Mouse (Mus musculus) embryonic facial prominence, embryonic 11.5 days (tissue): ENCODE results near the gene Kdm1b. TPM values are rescaled to one million over a fixed set of nuclear protein-coding genes. Genes with fewer than 3 reads are reported as not detected.

Source experiments
- ATAC-seq: fragments of 200-750 bp; cut with Nextera tagmentation; replicated peaks from 2 replicates; pipeline ENCODE4 v1.8.0; 2017; ENCODE audit warnings: low read depth; ENCODE audit not compliant: insufficient number of reproducible peaks, low FRiP score, low TSS enrichment
- DNase-seq: peaks from one replicate; pipeline ENCODE4 v3.0.0-alpha.2; 2015; ENCODE audit warnings: low spot score
- H3K27ac ChIP-seq: fragments of 300-500 bp; sonication (generic); replicated peaks from 2 replicates; pipeline ENCODE4 v1.5.1; 2014; ENCODE audit warnings: mild to moderate bottlenecking, low read depth, low read length, control low read depth
- H3K27me3 ChIP-seq: fragments of 300-500 bp; sonication (generic); 2 replicates; pipeline ENCODE4 v1.6.1; 2014; ENCODE audit warnings: mild to moderate bottlenecking, low read length, moderate library complexity, mixed read lengths; ENCODE audit not compliant: control insufficient read depth, insufficient read depth
- H3K36me3 ChIP-seq: fragments of 300-500 bp; sonication (generic); replicated peaks from 2 replicates; pipeline ENCODE4 v1.6.1; 2014; ENCODE audit warnings: low read depth, mild to moderate bottlenecking, low read length, moderate library complexity, mixed read lengths; ENCODE audit not compliant: control insufficient read depth, insufficient read depth
- H3K4me1 ChIP-seq: fragments of 300-500 bp; sonication (generic); 2 replicates; pipeline ENCODE4 v1.6.1; 2014; ENCODE audit warnings: low read length, mixed read lengths; ENCODE audit not compliant: control insufficient read depth, insufficient read depth
- H3K4me2 ChIP-seq: fragments of 300-500 bp; sonication (generic); 2 replicates; pipeline ENCODE4 v1.6.1; 2014; ENCODE audit warnings: low read depth, mild to moderate bottlenecking, control low read depth, low read length, moderate library complexity
- H3K4me3 ChIP-seq: fragments of 300-500 bp; sonication (generic); 2 replicates; pipeline ENCODE4 v1.5.1; 2014; ENCODE audit warnings: low read depth, low read length, control low read depth
- H3K9ac ChIP-seq: fragments of 300-500 bp; sonication (generic); replicated peaks from 2 replicates; pipeline ENCODE4 v1.6.1; 2014; ENCODE audit warnings: mild to moderate bottlenecking, control low read depth, low read length
- H3K9me3 ChIP-seq: fragments of 300-500 bp; sonication (generic); replicated peaks from 2 replicates; pipeline ENCODE4 v1.6.1; 2016; ENCODE audit warnings: mild to moderate bottlenecking, low read length, inconsistent platforms, mixed read lengths; ENCODE audit not compliant: control insufficient read depth
- WGBS: fragments of 180-500 bp; shearing (Covaris S2); extraction: QIAGEN DNeasy Blood & Tissue Kit; methylation state at CpG from one replicate; pipeline ENCODE4 v1.1.7; 2014; 5-methylcytosine and 5-hydroxymethylcytosine counted together
- polyA plus RNA-seq: library from polyadenylated mRNA; unstranded; fragments of >200 nt; fragmentation: Nextera tagmentation; extraction: Ambion mirVana; gene quantifications from 2 replicates; pipeline ENCODE4 v1.2.1, GENCODE M21; 2014

The Kdm1b gene
- polyA plus RNA-seq, 1 experiment from 2014 or later: 13.5 TPM

DNA sequence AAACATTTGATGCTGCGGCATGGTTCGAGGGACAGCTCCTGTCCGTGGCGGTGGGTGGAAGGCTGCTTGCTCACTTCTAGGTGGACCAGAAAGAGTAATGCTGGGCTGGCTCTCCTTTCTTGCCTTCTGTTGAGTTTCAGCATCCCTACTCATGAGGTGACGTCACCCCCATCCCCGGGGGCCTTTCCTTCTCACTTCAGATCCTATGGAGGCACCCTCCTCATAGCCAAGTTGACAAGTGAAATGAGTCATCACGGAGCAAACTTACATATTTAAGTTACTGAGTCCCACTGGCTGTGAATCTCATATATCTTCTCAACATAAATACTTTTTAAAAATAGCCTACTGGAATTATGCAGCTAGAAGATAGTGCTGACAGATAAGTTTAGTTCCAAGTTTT is 91.5 kb downstream of the Kdm1b start:
- no peak overlapping the region for H3K4me3 ChIP-seq
- no peak overlapping the region for H3K27ac ChIP-seq
- no peak overlapping the region for H3K4me2 ChIP-seq
- H3K27me3 ChIP-seq: no peaks in the 10 kb centered on the region
- H3K36me3 ChIP-seq: no peaks in the 10 kb centered on the region
- no peak overlapping the region for H3K9ac ChIP-seq
- H3K9me3 ChIP-seq: no peaks in the 10 kb centered on the region
- H3K4me1 ChIP-seq: no peaks in the 10 kb centered on the region
- no peak for DNase-seq
- 91% methylated on average over 7 of the region's 7 CpGs for WGBS
- ATAC-seq: no peak

Other genes with a start within 250 kb of the Kdm1b start
- 17.3 and 19.1 TPM in 2 replicates for gene Kif13a, start 113.6 kb upstream of the Kdm1b start, polyA plus RNA-seq
- 4.6 and 5.2 TPM in 2 replicates for gene Nhlrc1, start 28.6 kb upstream of the Kdm1b start, polyA plus RNA-seq
- 32.2 and 38.2 TPM in 2 replicates for gene Tpmt, start 1.2 kb downstream of the Kdm1b start, polyA plus RNA-seq
- gene Dek, start 62.7 kb downstream of the Kdm1b start, polyA plus RNA-seq: 314 and 345 TPM in 2 replicates
- 1.5 and 1.7 TPM in 2 replicates for gene Rnf144b, start 79.2 kb downstream of the Kdm1b start, polyA plus RNA-seq